10 mouse cellular contexts compared by ENCODE assay signal in genomic region chr6:70146986-70147385, GRCm38 (mm10).
DNase-seq lines count a peak whose midpoint lies in the region; ATAC-seq and TF ChIP-seq lines count a peak whose summit lies in the region.
"Had no signal": no experiment of that assay in that cellular context is flagged by ENCODE, and none has a peak within 500 bp of the region (broad histone marks: within the 10 kb centered on the region; RNA-seq: fewer than 3 reads in every experiment).

No protein-coding gene starts in this region.

- H3K9me3 ChIP-seq in lung, postnatal 0 days (ENCODE audit: low read length): no peaks in the 10 kb centered on the region
- H3K9me3 ChIP-seq: forebrain, embryonic 10.5 days had no signal

- no peak overlapping the region for H3K4me2 ChIP-seq in lung, postnatal 0 days (replicated peaks; ENCODE audit: low read depth, low read length)

- no peaks in the 10 kb centered on the region for H3K27me3 ChIP-seq in lung, postnatal 0 days (replicated peaks; ENCODE audit: insufficient read depth, low read length)
- no peaks in the 10 kb centered on the region for H3K27me3 ChIP-seq in splenic B cell, adult 2 months (ENCODE audit: control insufficient read depth, insufficient read depth, low read length, poor library complexity, severe bottlenecking)

- ATAC-seq in lung, postnatal 0 days: no peak

- peak; percentile 0 to 1 for DNase-seq in heart, postnatal 10 days
- DNase-seq in heart, postnatal 36 days: no peak
- DNase-seq in lung, postnatal 0 days (ENCODE audit: low spot score): peak; percentile 5
- DNase-seq in lung, postnatal 4 days: no peak
- DNase-seq in splenic B cell, adult 2 months (ENCODE audit: low read depth, low spot score): peak; percentile 48
- DNase-seq in right cerebral cortex, postnatal 25 days: no peak
- DNase-seq in cerebellum, postnatal 36 days: no peak
- DNase-seq: cerebellum, adult 18-20 months had no signal

- no peak for TF ChIP-seq EP300 in lung, postnatal 0 days (IDR thresholded peaks at IDR 0.05)

- TF ChIP-seq POLR2A in bone marrow, adult 2 months (IDR thresholded peaks at IDR 0.05; ENCODE audit: borderline replicate concordance, control insufficient read depth, low read depth, low read length): no peak

- no peak overlapping the region for H3K4me3 ChIP-seq in lung, postnatal 0 days (ENCODE audit: low read depth, low read length)
- H3K4me3 ChIP-seq in bone marrow, adult 2 months (replicated peaks; ENCODE audit: control insufficient read depth, low read depth, low read length): no peak overlapping the region
- H3K4me3 ChIP-seq: forebrain, embryonic 10.5 days had no signal

- no peak overlapping the region for H3K9ac ChIP-seq in lung, postnatal 0 days (replicated peaks; ENCODE audit: low read depth)

- H3K4me1 ChIP-seq in lung, postnatal 0 days (ENCODE audit: insufficient read depth, low read depth, low read length): no peaks in the 10 kb centered on the region
- H3K4me1 ChIP-seq in bone marrow, adult 2 months (ENCODE audit: control insufficient read depth, insufficient read depth, low read length): no peaks in the 10 kb centered on the region
- H3K4me1 ChIP-seq: forebrain, embryonic 10.5 days had no signal

- H3K36me3 ChIP-seq in lung, postnatal 0 days (ENCODE audit: insufficient read depth, low read length): no peaks in the 10 kb centered on the region
- no peaks in the 10 kb centered on the region for H3K36me3 ChIP-seq in splenic B cell, adult 2 months (ENCODE audit: control insufficient read depth, insufficient read depth, low read length, poor library complexity, severe bottlenecking)
- H3K36me3 ChIP-seq: forebrain, embryonic 10.5 days had no signal

- H3K27ac ChIP-seq in lung, postnatal 0 days (ENCODE audit: low read length): no peak overlapping the region
- no peak overlapping the region for H3K27ac ChIP-seq in bone marrow, adult 2 months (ENCODE audit: control insufficient read depth, insufficient read depth, low read depth, low read length, poor library complexity)
- H3K27ac ChIP-seq: forebrain, embryonic 10.5 days had no signal

- peak; percentile 43 for TF ChIP-seq CTCF in lung, postnatal 0 days (IDR thresholded peaks at IDR 0.05)
- peak; percentile 24; the same call in 1 of the 2 replicates for TF ChIP-seq CTCF in bone marrow, adult 2 months (IDR thresholded peaks at IDR 0.05; ENCODE audit: control insufficient read depth, insufficient read depth, low read length)

- intact Hi-C loops in heart, postnatal 10 days (cut with DNase I): loop anchor here (2.0 kb wide), 1 partner anchor 192 kb away; no protein-coding TSS in a partner anchor
- intact Hi-C loops in heart, postnatal 36 days (cut with DNase I): no loop called here

Comparison
In these comparisons a context has a peak if more than half of its experiments do, and no peak if none do; other contexts are left out.
1. DNase-seq: peak in heart, postnatal 10 days (2 of 2), lung, postnatal 0 days (single experiment) and splenic B cell, adult 2 months (single experiment); none in heart, postnatal 36 days (0 of 2), lung, postnatal 4 days (0 of 2), right cerebral cortex, postnatal 25 days (single experiment) and cerebellum, postnatal 36 days (0 of 2).